Mouse (Mus musculus): ENCODE measurements around the gene B4gat1. TPM values are rescaled to one million over a fixed set of nuclear protein-coding genes. Genes with fewer than 3 reads are reported as not detected.

The B4gat1 gene
- polyA plus RNA-seq (2015; fragmentation: Nextera tagmentation; extraction: Ambion mirVana), result 26.6 and 28.5 TPM in 2 replicates

GRCm38 (mm10) chr19:5038709-5039156 is at the start of gene B4gat1, which contains the start of gene AC124502.3:
B4gat1 (plus strand) TSS chr19:5038826.
AC124502.3 (plus strand) TSS chr19:5038891.

DNA sequence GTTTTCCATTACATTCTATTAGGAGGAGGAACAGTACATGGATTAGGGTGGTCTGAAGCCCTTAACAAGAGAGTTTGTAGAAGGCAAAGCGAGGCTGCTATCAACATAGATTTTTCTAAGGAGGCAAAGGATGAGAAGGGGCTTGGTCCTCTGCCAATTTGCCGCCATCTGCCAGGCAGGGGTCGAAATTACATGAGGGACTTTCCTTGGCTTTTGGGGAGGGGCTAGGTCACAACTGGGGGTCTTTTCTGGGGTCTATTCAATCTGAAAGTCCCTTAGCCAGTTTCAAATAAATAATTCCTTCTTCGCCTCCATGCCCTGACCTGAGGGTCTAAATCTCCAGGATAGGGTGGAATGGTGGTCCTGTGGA is 48.4 kb upstream of the B4gat1 start, which contains the start of gene Npas4:
Npas4 (minus strand) TSS at position 61 of the 370 bp plus-strand sequence.

GRCm38 (mm10) chr19:5023621-5024479 is 14.8 kb upstream of the B4gat1 start, which contains the start of gene Slc29a2:
Slc29a2 (plus strand) TSS chr19:5023860.

GRCm38 (mm10) chr19:5040862-5041523 is 2.4 kb downstream of the B4gat1 start, which contains the start of gene Brms1:
Brms1 (plus strand) TSS chr19:5041354.

GRCm38 (mm10) chr19:5050047-5050905 is 11.7 kb downstream of the B4gat1 start, which contains the start of gene Rin1:
Rin1 (plus strand) TSS chr19:5050481.

GRCm38 (mm10) chr19:5067867-5068569 is 29.4 kb downstream of the B4gat1 start, which contains the start of gene Cd248:
Cd248 (plus strand) TSS chr19:5068078.

GRCm38 (mm10) chr19:5085145-5085863 is 46.7 kb downstream of the B4gat1 start, which contains the start of gene Tmem151a:
Tmem151a (minus strand) TSS chr19:5085531.

GRCm38 (mm10) chr19:5087884-5088728 is 49.5 kb downstream of the B4gat1 start, which contains the start of gene Yif1a:
Yif1a (plus strand) TSS chr19:5088538.

Other genes with a start within 250 kb of the B4gat1 start
- 17.1 and 20.8 TPM in 2 replicates for gene Rbm4, start 244.9 kb upstream of the B4gat1 start, polyA plus RNA-seq (2015; fragmentation: Nextera tagmentation; extraction: Ambion mirVana)
- gene Gm21992, start 227.2 kb upstream of the B4gat1 start, polyA plus RNA-seq (2015; fragmentation: Nextera tagmentation; extraction: Ambion mirVana), result 14.5 and 15.7 TPM in 2 replicates
- 24.3 and 30.8 TPM in 2 replicates for gene Rbm14, start 227.2 kb upstream of the B4gat1 start, polyA plus RNA-seq (2015; fragmentation: Nextera tagmentation; extraction: Ambion mirVana)
- gene Ccs, start 199.5 kb upstream of the B4gat1 start, polyA plus RNA-seq (2015; fragmentation: Nextera tagmentation; extraction: Ambion mirVana), result 45.7 and 45.9 TPM in 2 replicates
- gene Ccdc87, start 199.5 kb upstream of the B4gat1 start, polyA plus RNA-seq (2015; fragmentation: Nextera tagmentation; extraction: Ambion mirVana), result 0.04 TPM in 1 of 2 replicates, not detected in the other
- gene Ctsf, start 183.7 kb upstream of the B4gat1 start, polyA plus RNA-seq (2015; fragmentation: Nextera tagmentation; extraction: Ambion mirVana), result 46.6 and 51.4 TPM in 2 replicates
- 2.0 and 2.5 TPM in 2 replicates for gene Actn3, start 160.9 kb upstream of the B4gat1 start, polyA plus RNA-seq (2015; fragmentation: Nextera tagmentation; extraction: Ambion mirVana)
- gene Zdhhc24, start 160.2 kb upstream of the B4gat1 start, polyA plus RNA-seq (2015; fragmentation: Nextera tagmentation; extraction: Ambion mirVana), result 7.5 and 8.5 TPM in 2 replicates
- 1.3 TPM in 2 replicates for gene Bbs1, start 132.2 kb upstream of the B4gat1 start, polyA plus RNA-seq (2015; fragmentation: Nextera tagmentation; extraction: Ambion mirVana)
- 59.2 and 62.6 TPM in 2 replicates for gene Dpp3, start 110.5 kb upstream of the B4gat1 start, polyA plus RNA-seq (2015; fragmentation: Nextera tagmentation; extraction: Ambion mirVana)
- 0.85 and 1.1 TPM in 2 replicates for gene Peli3, start 95.7 kb upstream of the B4gat1 start, polyA plus RNA-seq (2015; fragmentation: Nextera tagmentation; extraction: Ambion mirVana)
- 70.0 and 78.0 TPM in 2 replicates for gene Mrpl11, start 76.7 kb upstream of the B4gat1 start, polyA plus RNA-seq (2015; fragmentation: Nextera tagmentation; extraction: Ambion mirVana)
- 0.47 and 0.60 TPM in 2 replicates for gene Npas4, start 48.5 kb upstream of the B4gat1 start, polyA plus RNA-seq (2015; fragmentation: Nextera tagmentation; extraction: Ambion mirVana)
- 1.9 and 2.1 TPM in 2 replicates for gene Slc29a2, start 15.0 kb upstream of the B4gat1 start, polyA plus RNA-seq (2015; fragmentation: Nextera tagmentation; extraction: Ambion mirVana)
- 0.24 and 0.34 TPM in 2 replicates for gene AC124502.3, start 65 bp downstream of the B4gat1 start, polyA plus RNA-seq (2015; fragmentation: Nextera tagmentation; extraction: Ambion mirVana)
- 26.0 and 29.3 TPM in 2 replicates for gene Brms1, start 2.5 kb downstream of the B4gat1 start, polyA plus RNA-seq (2015; fragmentation: Nextera tagmentation; extraction: Ambion mirVana)
- gene Rin1, start 11.7 kb downstream of the B4gat1 start, polyA plus RNA-seq (2015; fragmentation: Nextera tagmentation; extraction: Ambion mirVana), result 6.4 and 7.8 TPM in 2 replicates
- gene Cd248, start 29.3 kb downstream of the B4gat1 start, polyA plus RNA-seq (2015; fragmentation: Nextera tagmentation; extraction: Ambion mirVana), result 89.9 and 99.5 TPM in 2 replicates
- gene Tmem151a, start 46.7 kb downstream of the B4gat1 start, polyA plus RNA-seq (2015; fragmentation: Nextera tagmentation; extraction: Ambion mirVana), result 6.8 and 7.9 TPM in 2 replicates
- 161 and 162 TPM in 2 replicates for gene Yif1a, start 49.7 kb downstream of the B4gat1 start, polyA plus RNA-seq (2015; fragmentation: Nextera tagmentation; extraction: Ambion mirVana)
- gene Cnih2, start 59.7 kb downstream of the B4gat1 start, polyA plus RNA-seq (2015; fragmentation: Nextera tagmentation; extraction: Ambion mirVana), result 1.2 and 2.0 TPM in 2 replicates
- 201 TPM in 2 replicates for gene Rab1b, start 68.2 kb downstream of the B4gat1 start, polyA plus RNA-seq (2015; fragmentation: Nextera tagmentation; extraction: Ambion mirVana)
- 23.4 and 23.5 TPM in 2 replicates for gene Klc2, start 79.7 kb downstream of the B4gat1 start, polyA plus RNA-seq (2015; fragmentation: Nextera tagmentation; extraction: Ambion mirVana)
- gene Pacs1, start 234.3 kb downstream of the B4gat1 start, polyA plus RNA-seq (2015; fragmentation: Nextera tagmentation; extraction: Ambion mirVana), result 8.8 and 10.0 TPM in 2 replicates

Measured in urinary bladder, postnatal 0 days (tissue).